Comparison of ENCODE assay signal across 7 mouse cellular contexts in genomic region chr2:144677229-144677571, GRCm38 (mm10).
DNase-seq lines count a peak whose midpoint lies in the region; ATAC-seq and TF ChIP-seq lines count a peak whose summit lies in the region.

No protein-coding gene starts in this region.

- no peak overlapping the region for H3K4me2 ChIP-seq in kidney, postnatal 0 days (ENCODE audit: low read length)
- no peak overlapping the region for H3K4me2 ChIP-seq in forebrain, embryonic 12.5 days
- no peak overlapping the region for H3K4me2 ChIP-seq in liver, embryonic 11.5 days

- TF ChIP-seq CTCF in kidney, postnatal 0 days (IDR thresholded peaks at IDR 0.05; ENCODE audit: low read depth), result no peak

- H3K27me3 ChIP-seq in kidney, postnatal 0 days (ENCODE audit: insufficient read depth, low read length), result no peaks in the 10 kb centered on the region
- no peaks in the 10 kb centered on the region; the same call in 1 of the 2 replicates for H3K27me3 ChIP-seq in forebrain, embryonic 12.5 days
- H3K27me3 ChIP-seq in limb, embryonic 10.5 days (ENCODE audit: low read depth, poor library complexity, severe bottlenecking), result no peaks in the 10 kb centered on the region
- no peaks in the 10 kb centered on the region for H3K27me3 ChIP-seq in liver, embryonic 11.5 days (replicated peaks; ENCODE audit: control insufficient read depth, insufficient read depth, low read length)

- no peak overlapping the region for H3K4me3 ChIP-seq in kidney, postnatal 0 days (replicated peaks; ENCODE audit: low read depth, low read length)
- no peak overlapping the region for H3K4me3 ChIP-seq in forebrain, embryonic 12.5 days (replicated peaks)
- H3K4me3 ChIP-seq in limb, embryonic 10.5 days, result no peak overlapping the region
- no peak overlapping the region for H3K4me3 ChIP-seq in liver, embryonic 11.5 days (ENCODE audit: low read depth, low read length)

- H3K4me1 ChIP-seq in kidney, postnatal 0 days (replicated peaks; ENCODE audit: insufficient read depth, low read length), result peaks cover 4% of the 10 kb centered on the region; the same call in 1 of the 2 replicates
- H3K4me1 ChIP-seq in forebrain, embryonic 12.5 days, result peaks cover 19% of the 10 kb centered on the region
- H3K4me1 ChIP-seq in limb, embryonic 10.5 days, result peaks cover 53% of the 10 kb centered on the region
- H3K4me1 ChIP-seq in liver, embryonic 11.5 days (replicated peaks; ENCODE audit: control insufficient read depth, insufficient read depth, low read length), result no peaks in the 10 kb centered on the region

- 53% methylated on average over 2 of the region's 2 CpGs for WGBS in kidney, postnatal 0 days
- WGBS in forebrain, embryonic 12.5 days, result 70% methylated on average over 2 of the region's 2 CpGs
- WGBS in limb, embryonic 10.5 days, result 57% methylated on average over 2 of the region's 2 CpGs
- WGBS in liver, embryonic 11.5 days, result 83% methylated on average over 2 of the region's 2 CpGs

- no peak overlapping the region for H3K9ac ChIP-seq in kidney, postnatal 0 days (ENCODE audit: low read depth, low read length)
- H3K9ac ChIP-seq in forebrain, embryonic 12.5 days, result no peak overlapping the region
- H3K9ac ChIP-seq in liver, embryonic 11.5 days (ENCODE audit: low read depth, low read length), result no peak overlapping the region

- peak; percentile 36; the same call in 1 of the 2 replicates for ATAC-seq in kidney, postnatal 0 days (replicated peaks; ENCODE audit: low FRiP score, low read depth)
- ATAC-seq in forebrain, embryonic 12.5 days (ENCODE audit: low FRiP score), result no peak; the same call in 1 of the 2 replicates
- no peak for ATAC-seq in liver, embryonic 11.5 days (replicated peaks; ENCODE audit: low FRiP score)

- H3K27ac ChIP-seq in kidney, postnatal 0 days, result no peak overlapping the region
- H3K27ac ChIP-seq in forebrain, embryonic 12.5 days, result peak overlapping the region; percentile 37; the same call in 1 of the 2 replicates
- H3K27ac ChIP-seq in limb, embryonic 10.5 days, result peak overlapping the region; percentile 27; the same call in 1 of the 2 replicates
- no peak overlapping the region for H3K27ac ChIP-seq in liver, embryonic 11.5 days (ENCODE audit: low read depth, low read length)

- no peaks in the 10 kb centered on the region for H3K9me3 ChIP-seq in kidney, postnatal 0 days (replicated peaks; ENCODE audit: low read length)
- H3K9me3 ChIP-seq in forebrain, embryonic 12.5 days, result no peaks in the 10 kb centered on the region
- no peaks in the 10 kb centered on the region for H3K9me3 ChIP-seq in limb, embryonic 10.5 days (replicated peaks)
- H3K9me3 ChIP-seq in liver, embryonic 11.5 days (ENCODE audit: control insufficient read depth, low read length), result no peaks in the 10 kb centered on the region

- DNase-seq in kidney, postnatal 0 days (ENCODE audit: low spot score), result no peak
- DNase-seq in kidney, postnatal 25 days, result no peak
- peak; percentile 46 for DNase-seq in limb, embryonic 10.5 days (ENCODE audit: low spot score)
- peak; percentile 24 for DNase-seq in retina, postnatal 1 day
- DNase-seq in T-cell, adult 2 months (ENCODE audit: low spot score), result no peak
- DNase-seq in liver, embryonic 11.5 days (ENCODE audit: low spot score), result no peak

- no peaks in the 10 kb centered on the region for H3K36me3 ChIP-seq in kidney, postnatal 0 days (ENCODE audit: insufficient read depth, low read length)
- no peaks in the 10 kb centered on the region for H3K36me3 ChIP-seq in forebrain, embryonic 12.5 days (replicated peaks)
- no peaks in the 10 kb centered on the region for H3K36me3 ChIP-seq in limb, embryonic 10.5 days
- H3K36me3 ChIP-seq in liver, embryonic 11.5 days (ENCODE audit: control insufficient read depth, insufficient read depth, low read length), result no peaks in the 10 kb centered on the region

Comparison
In these comparisons a context has a peak if more than half of its experiments do, and no peak if none do; other contexts are left out.
1. DNase-seq: peak in limb, embryonic 10.5 days (single experiment) and retina, postnatal 1 day (single experiment); none in kidney, postnatal 0 days (single experiment), kidney, postnatal 25 days (0 of 2), T-cell, adult 2 months (single experiment) and liver, embryonic 11.5 days (single experiment).
2. H3K27ac ChIP-seq: peak in forebrain, embryonic 12.5 days (single experiment) and limb, embryonic 10.5 days (single experiment); none in kidney, postnatal 0 days (single experiment) and liver, embryonic 11.5 days (single experiment).